Mouse (Mus musculus) E14TG2a.4 (cell line): Measurements from ENCODE around the gene Exoc6.

Experiments
- H3K27me3 ChIP-seq: 2 replicates; pipeline ENCODE4 v1.6.1; 2014; ENCODE audit warnings: low read length, control low read depth; ENCODE audit not compliant: insufficient read depth
- H3K36me3 ChIP-seq: 2 replicates; pipeline ENCODE4 v1.6.1; 2014; ENCODE audit warnings: low read length, control low read depth; ENCODE audit not compliant: insufficient read depth
- H3K4me1 ChIP-seq: replicated peaks from 2 replicates; pipeline ENCODE4 v1.6.1; 2014; ENCODE audit warnings: low read depth, low read length, control low read depth
- H3K4me3 ChIP-seq: replicated peaks from 2 replicates; pipeline ENCODE4 v1.5.1; 2014; ENCODE audit warnings: mild to moderate bottlenecking, low read length
- H3K9me3 ChIP-seq: 2 replicates; pipeline ENCODE4 v1.6.1; 2014; ENCODE audit warnings: low read length, control low read depth
- CTCF ChIP-seq: conservative IDR thresholded peaks from 2 replicates; pipeline ENCODE4 v1.5.1; 2014; ENCODE audit warnings: low read length
- NANOG ChIP-seq: IDR thresholded peaks from 2 replicates; pipeline ENCODE4 v1.6.1; 2014; ENCODE audit warnings: borderline replicate concordance, low read length, mixed read lengths
- POU5F1 ChIP-seq: IDR thresholded peaks from 2 replicates; pipeline ENCODE4 v1.6.1; 2014; ENCODE audit warnings: low read length, borderline replicate concordance

Gene Exoc6

DNA sequence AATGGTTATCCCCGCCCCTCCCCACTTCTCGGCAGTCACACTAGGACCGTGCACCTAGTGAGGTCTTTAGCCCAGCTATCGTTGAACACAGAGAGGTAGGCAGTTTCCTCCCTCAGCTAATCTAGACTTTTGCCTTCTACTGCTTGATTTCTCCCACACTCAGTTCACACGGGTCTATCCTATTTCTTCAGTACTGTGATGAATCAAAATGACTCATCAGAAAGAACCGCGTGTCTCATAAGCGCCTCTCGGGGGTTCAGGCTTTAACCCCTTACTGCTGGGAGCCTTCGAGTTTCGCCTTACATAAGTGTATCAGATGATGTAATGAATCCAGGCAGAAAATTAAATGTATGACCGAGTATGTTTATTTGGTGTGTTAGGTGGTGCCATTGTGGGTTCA is 123.2 kb downstream of the Exoc6 start:
- H3K27me3 ChIP-seq = no peaks in the 10 kb centered on the region
- H3K4me1 ChIP-seq = peaks cover 5% of the 10 kb centered on the region
- H3K9me3 ChIP-seq = no peaks in the 10 kb centered on the region
- TF ChIP-seq POU5F1 (no peak), CTCF (no peak), NANOG (no peak)
- H3K4me3 ChIP-seq = no peak overlapping the region
- no peaks in the 10 kb centered on the region for H3K36me3 ChIP-seq

DNA sequence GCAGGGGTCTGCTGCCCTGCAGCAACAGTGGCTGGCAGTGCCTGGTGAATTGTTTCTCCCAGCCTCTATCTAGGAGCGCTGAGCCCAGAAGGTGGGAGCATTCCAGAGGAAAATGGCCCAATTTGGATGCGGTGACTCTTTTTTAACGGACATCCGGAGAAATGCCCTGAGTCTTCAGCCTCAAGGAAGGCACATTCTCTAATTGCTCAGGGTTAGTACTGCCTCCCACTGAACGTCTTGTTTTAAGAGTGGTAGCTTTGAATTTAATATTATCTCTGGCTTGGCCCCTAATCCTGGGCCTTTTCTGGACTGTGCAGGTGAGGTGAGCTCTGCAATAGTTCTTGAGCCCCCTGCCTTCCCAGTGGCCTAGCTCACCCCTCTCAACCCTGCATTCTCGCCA is 135.1 kb downstream of the Exoc6 start, which contains the start of gene Cyp26c1:
Gene Cyp26c1, plus strand, starts transcription at position 301 of the 400 bp plus-strand sequence.
- Histone ChIP-seq H3K9me3 (no peaks in the 10 kb centered on the region), H3K27me3 (peaks cover 76% of the 10 kb centered on the region), H3K4me3 (peak within 1 kb of the TSS; percentile 63), H3K36me3 (no peaks in the 10 kb centered on the region), H3K4me1 (peaks cover 48% of the 10 kb centered on the region)
- TF ChIP-seq POU5F1 (no peak), CTCF (no peak)

DNA sequence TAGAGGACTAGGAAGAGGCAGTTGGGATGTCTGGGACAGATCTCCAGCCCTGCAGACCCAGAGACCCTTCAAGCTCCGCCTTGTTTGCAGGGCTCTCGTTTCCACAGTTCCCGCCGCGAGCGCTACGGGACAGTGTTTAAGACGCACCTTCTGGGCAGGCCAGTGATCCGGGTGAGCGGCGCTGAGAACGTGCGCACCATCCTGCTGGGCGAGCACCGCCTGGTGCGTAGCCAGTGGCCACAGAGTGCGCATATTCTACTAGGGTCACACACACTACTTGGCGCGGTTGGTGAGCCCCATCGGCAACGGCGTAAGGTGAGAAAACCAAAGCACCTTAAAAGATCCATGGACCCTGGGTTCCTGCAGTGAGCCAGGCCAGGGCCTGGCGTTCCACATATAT is 136.1 kb downstream of the Exoc6 start:
- H3K4me1 ChIP-seq = peaks cover 57% of the 10 kb centered on the region
- H3K9me3 ChIP-seq = no peaks in the 10 kb centered on the region
- peaks cover 86% of the 10 kb centered on the region for H3K27me3 ChIP-seq
- no peaks in the 10 kb centered on the region for H3K36me3 ChIP-seq
- H3K4me3 ChIP-seq = peak overlapping the region; percentile 63
- no peak for TF ChIP-seq CTCF
- no peak for TF ChIP-seq POU5F1
- TF ChIP-seq NANOG = no peak

DNA sequence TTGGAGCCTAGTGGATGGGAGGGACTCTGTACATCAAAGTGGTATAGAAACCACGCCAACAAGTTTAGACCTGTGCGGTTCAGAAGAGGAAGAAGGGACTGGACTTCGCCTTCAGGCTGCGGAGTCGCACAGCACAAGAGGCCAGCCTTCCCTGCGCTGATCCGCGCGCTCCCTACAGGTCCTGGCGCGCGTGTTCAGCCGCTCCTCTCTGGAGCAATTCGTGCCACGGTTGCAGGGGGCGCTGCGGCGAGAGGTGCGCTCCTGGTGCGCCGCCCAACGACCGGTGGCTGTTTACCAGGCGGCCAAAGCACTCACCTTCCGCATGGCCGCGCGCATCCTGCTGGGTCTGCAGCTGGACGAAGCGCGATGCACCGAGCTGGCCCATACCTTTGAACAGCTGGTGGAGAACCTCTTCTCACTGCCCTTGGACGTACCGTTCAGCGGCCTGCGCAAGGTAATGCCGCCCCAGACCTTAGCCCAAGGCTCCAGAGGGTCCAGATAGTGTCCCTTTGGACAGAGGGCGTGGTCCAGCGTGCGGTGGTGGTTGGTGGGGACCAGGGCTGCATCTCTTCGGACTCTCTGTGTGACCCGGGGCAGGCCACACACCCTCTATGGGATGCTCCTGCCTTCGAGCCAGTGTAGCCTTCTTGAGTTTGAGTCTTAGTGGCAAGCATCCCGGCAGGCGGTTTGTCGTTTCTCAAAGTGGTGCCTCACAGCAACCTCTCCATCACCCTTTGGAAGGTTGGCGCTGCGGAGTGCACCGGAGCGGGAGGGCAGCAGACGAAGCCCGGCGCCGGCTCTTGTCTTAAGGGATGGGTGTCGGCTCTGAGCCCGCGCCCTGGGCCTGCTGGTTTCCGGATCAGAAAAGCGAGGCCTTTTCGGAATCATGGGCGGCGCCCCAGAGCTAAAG is 137.0 kb downstream of the Exoc6 start:
- H3K27me3 ChIP-seq = peaks cover 91% of the 10 kb centered on the region
- H3K4me1 ChIP-seq = peaks cover 57% of the 10 kb centered on the region
- H3K9me3 ChIP-seq = no peaks in the 10 kb centered on the region
- TF ChIP-seq CTCF (peak; percentile 4; the same call in 1 of the 2 replicates), POU5F1 (no peak)
- peak overlapping the region; percentile 63 for H3K4me3 ChIP-seq
- H3K36me3 ChIP-seq = no peaks in the 10 kb centered on the region

DNA sequence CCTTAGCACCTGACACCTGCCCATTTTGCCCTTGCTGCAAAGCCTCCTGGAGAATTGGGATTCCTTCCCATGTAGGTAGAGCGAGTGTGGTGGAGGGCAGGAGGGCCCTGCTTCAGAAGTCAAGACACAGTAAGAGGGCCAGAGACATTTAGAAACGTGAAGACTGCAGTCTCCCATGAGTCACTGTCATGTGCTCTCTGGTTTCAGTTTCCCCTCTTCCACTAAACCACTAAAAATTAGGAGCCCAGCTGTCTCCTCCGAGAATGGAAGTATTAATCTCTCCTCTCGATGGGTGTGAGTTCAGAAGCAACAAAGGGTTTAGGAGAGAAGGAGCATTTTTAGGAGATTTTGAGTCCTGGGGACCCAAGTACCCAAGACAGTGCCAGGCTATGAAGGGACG is 139.3 kb downstream of the Exoc6 start:
- TF ChIP-seq POU5F1 (no peak), CTCF (no peak), NANOG (no peak)
- Histone ChIP-seq H3K36me3 (no peaks in the 10 kb centered on the region), H3K4me1 (peaks cover 62% of the 10 kb centered on the region), H3K27me3 (peaks cover 99% of the 10 kb centered on the region), H3K9me3 (no peaks in the 10 kb centered on the region), H3K4me3 (no peak overlapping the region)

DNA sequence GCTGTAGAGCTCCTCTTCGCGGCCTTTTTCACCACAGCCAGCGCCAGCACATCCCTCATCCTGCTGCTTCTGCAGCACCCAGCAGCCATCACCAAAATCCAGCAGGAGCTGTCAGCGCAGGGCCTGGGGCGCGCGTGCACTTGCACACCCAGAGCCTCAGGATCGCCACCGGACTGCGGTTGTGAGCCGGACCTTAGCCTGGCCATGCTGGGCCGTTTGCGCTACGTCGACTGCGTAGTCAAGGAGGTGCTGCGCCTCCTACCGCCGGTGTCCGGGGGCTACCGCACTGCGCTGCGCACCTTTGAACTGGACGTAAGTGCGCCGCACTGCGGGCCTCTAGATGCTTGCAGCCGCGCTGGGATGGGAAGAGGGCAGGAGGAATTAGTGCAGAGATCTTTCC is 140.5 kb downstream of the Exoc6 start:
- peak; percentile 35 for TF ChIP-seq CTCF
- TF ChIP-seq POU5F1 = no peak
- Histone ChIP-seq H3K36me3 (no peaks in the 10 kb centered on the region), H3K4me1 (peaks cover 59% of the 10 kb centered on the region), H3K4me3 (peak overlapping the region; percentile 57), H3K9me3 (no peaks in the 10 kb centered on the region), H3K27me3 (peaks cover 100% of the 10 kb centered on the region)

DNA sequence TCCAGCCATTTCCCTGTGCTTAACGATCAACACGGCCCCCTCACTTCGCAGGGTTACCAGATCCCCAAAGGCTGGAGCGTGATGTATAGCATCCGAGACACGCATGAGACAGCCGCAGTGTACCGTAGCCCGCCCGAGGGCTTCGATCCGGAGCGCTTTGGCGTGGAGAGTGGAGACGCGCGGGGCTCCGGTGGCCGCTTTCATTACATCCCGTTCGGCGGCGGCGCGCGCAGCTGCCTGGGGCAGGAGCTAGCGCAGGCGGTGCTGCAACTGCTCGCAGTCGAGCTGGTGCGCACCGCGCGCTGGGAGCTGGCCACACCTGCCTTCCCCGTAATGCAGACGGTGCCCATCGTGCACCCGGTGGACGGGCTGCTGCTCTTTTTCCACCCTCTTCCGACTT is 142.7 kb downstream of the Exoc6 start:
- Histone ChIP-seq H3K9me3 (no peaks in the 10 kb centered on the region), H3K27me3 (peaks cover 100% of the 10 kb centered on the region)
- no peak for TF ChIP-seq CTCF
- TF ChIP-seq NANOG = no peak
- TF ChIP-seq POU5F1 = no peak

DNA sequence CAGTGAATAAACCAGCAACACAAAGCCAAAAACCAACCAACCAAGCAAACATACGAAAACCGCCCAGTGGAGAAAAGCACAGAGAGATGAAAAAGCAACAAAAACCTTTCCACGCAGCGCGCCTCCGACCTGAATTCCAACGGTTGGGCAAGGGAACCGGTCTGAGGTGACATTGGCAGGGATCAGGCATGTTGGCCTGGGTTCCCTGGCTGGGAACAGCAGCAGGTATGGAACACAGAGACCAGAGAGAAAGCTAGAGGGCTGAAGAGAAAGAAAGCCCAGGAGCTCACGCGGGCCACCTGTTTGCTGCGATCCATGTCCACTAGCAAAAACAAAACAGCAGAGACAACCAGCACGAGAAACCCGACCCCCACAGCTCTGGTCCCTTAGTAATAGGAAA is 144.9 kb downstream of the Exoc6 start:
- peaks cover 60% of the 10 kb centered on the region for H3K4me1 ChIP-seq
- TF ChIP-seq CTCF (no peak), NANOG (no peak), POU5F1 (no peak)
- H3K4me3 ChIP-seq = 0 out of 2 replicates have a peak overlapping the region, but pooled peaks have one; percentile 29
- H3K9me3 ChIP-seq = no peaks in the 10 kb centered on the region
- no peaks in the 10 kb centered on the region for H3K36me3 ChIP-seq
- H3K27me3 ChIP-seq = peaks cover 100% of the 10 kb centered on the region

More for the DNA sequence above, 142.7 kb downstream of the Exoc6 start:
- H3K4me1 ChIP-seq = peaks cover 54% of the 10 kb centered on the region
- peak overlapping the region; percentile 71 for H3K4me3 ChIP-seq
- no peaks in the 10 kb centered on the region for H3K36me3 ChIP-seq
